Mouse (Mus musculus): ENCODE data around the gene Gm14435. TPM values are rescaled to one million over a fixed set of nuclear protein-coding genes. Genes with fewer than 3 reads are reported as not detected.
"Not testable (repeated sequence)": the region's sequence is repeated elsewhere in the genome, so short reads cannot be mapped to it uniquely, and the experiment has no call there.

Gm14435 gene
- polyA plus RNA-seq (2012; ENCODE audit: insufficient read depth, insufficient read length, missing spikeins) = 11.5 and 13.0 TPM in 2 replicates

DNA sequence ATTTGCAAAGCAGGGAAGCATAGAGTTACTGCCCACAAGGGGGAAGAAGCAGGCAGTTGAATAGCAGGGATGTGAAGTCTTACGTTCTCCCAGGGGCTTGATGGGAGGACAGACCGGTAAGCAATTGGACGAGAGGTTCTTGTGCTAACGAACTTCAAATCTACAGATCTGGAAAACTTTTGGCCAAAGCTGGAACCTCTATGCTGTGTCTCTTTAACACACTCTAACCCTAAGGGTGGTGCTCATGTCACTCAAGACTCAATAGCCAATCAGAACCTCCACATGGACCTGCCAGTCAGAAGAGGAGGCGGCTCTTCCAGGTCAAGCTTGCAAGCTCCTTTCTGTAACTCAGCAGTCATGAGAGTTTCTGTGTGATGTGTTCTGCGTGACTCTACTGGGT, at the start of gene Gm14435:
Gene Gm14435 (plus strand): TSS at position 301 of the 400 bp plus-strand sequence.
- not testable (repeated sequence) for H3K4me3 ChIP-seq (ENCODE audit: insufficient read depth, low read length); H3K27ac ChIP-seq (ENCODE audit: insufficient read depth, low read depth, low read length); H3K4me1 ChIP-seq (ENCODE audit: control insufficient read depth, insufficient read depth, low read length)

Other genes starting within 250 kb of the Gm14435 start
- gene 2210418O10Rik, start 197.0 kb upstream of the Gm14435 start, polyA plus RNA-seq (2012; ENCODE audit: insufficient read depth, insufficient read length, missing spikeins) = 2.2 TPM in 1 of 2 replicates, not detected in the other
- not detected in 2 replicates for gene Gm11009, start 104.1 kb upstream of the Gm14435 start, polyA plus RNA-seq (2012; ENCODE audit: insufficient read depth, insufficient read length, missing spikeins)
- gene Gm14434, start 63.2 kb downstream of the Gm14435 start, polyA plus RNA-seq (2012; ENCODE audit: insufficient read depth, insufficient read length, missing spikeins) = 11.2 and 12.9 TPM in 2 replicates
- not detected in 2 replicates for gene Zfp967, start 97.5 kb downstream of the Gm14435 start, polyA plus RNA-seq (2012; ENCODE audit: insufficient read depth, insufficient read length, missing spikeins)
- gene Gm14308, start 212.8 kb downstream of the Gm14435 start, polyA plus RNA-seq (2012; ENCODE audit: insufficient read depth, insufficient read length, missing spikeins) = 2.6 and 17.2 TPM in 2 replicates
- 6.3 and 10.3 TPM in 2 replicates for gene Zfp973, start 246.9 kb downstream of the Gm14435 start, polyA plus RNA-seq (2012; ENCODE audit: insufficient read depth, insufficient read length, missing spikeins)